Mouse (Mus musculus): Measurements from ENCODE around the gene Snca.
"Not testable (repeated sequence)": the region's sequence is repeated elsewhere in the genome, so short reads cannot be mapped to it uniquely, and the experiment has no call there.

Gene Snca

GRCm38 (mm10) chr6:60717566-60717965, 112.1 kb downstream of the Snca start:
- DNase-seq (ENCODE audit: low spot score in 2 of 2), result no peak

DNA sequence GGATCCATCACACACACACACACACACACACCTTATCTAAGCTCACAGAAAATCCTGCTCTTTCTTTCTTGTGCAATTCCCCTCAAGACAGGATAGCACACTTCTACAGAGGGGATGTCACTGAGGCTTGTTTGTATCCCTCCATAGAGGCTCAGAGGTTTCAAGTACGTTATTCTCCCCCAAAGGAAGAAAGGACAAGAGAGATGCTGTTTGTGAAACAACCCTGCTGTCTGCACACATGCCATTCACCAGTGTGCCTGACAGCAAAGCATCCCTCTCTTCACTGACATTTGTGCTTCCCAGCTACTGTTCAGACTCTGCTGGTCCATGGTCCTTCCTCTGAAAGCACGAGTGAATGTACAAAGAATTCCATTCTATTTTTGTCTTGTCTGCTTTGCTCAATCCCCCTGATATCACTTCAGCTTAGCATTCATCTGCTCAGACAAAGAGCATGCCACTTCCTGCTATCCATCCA, 119.6 kb downstream of the Snca start:
- DNase-seq (ENCODE audit: low spot score in 2 of 2), result no peak

DNA sequence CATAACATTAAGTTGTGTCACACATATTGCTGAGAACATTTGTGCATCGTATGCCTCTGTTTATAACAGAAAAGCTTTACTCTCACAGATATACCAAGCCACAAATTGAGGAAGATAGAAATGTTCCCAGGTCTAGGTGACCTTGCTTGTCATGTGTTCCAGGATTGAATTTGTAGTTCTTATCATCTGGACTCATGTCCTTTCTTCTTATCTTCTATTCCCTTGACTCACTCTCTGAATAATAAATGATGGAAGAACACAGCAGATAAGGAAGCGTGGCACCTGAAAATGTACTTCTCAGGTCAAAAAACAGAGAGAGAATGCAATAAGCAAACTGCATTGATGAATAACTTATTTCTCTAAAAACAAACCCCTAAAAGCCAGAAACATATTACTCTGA, 131.6 kb downstream of the Snca start:
- DNase-seq (ENCODE audit: low spot score in 2 of 2), result no peak

- DNase-seq (ENCODE audit: low spot score in 2 of 2), result not testable (repeated sequence)
Measured at GRCm38 (mm10) chr6:60687048-60687447, 142.6 kb downstream of the Snca start.

- no peak for DNase-seq (ENCODE audit: low spot score in 2 of 2)
Measured at GRCm38 (mm10) chr6:60682233-60682632, 147.4 kb downstream of the Snca start.
